Mouse (Mus musculus): ENCODE data around the gene Slc13a3.

DNA sequence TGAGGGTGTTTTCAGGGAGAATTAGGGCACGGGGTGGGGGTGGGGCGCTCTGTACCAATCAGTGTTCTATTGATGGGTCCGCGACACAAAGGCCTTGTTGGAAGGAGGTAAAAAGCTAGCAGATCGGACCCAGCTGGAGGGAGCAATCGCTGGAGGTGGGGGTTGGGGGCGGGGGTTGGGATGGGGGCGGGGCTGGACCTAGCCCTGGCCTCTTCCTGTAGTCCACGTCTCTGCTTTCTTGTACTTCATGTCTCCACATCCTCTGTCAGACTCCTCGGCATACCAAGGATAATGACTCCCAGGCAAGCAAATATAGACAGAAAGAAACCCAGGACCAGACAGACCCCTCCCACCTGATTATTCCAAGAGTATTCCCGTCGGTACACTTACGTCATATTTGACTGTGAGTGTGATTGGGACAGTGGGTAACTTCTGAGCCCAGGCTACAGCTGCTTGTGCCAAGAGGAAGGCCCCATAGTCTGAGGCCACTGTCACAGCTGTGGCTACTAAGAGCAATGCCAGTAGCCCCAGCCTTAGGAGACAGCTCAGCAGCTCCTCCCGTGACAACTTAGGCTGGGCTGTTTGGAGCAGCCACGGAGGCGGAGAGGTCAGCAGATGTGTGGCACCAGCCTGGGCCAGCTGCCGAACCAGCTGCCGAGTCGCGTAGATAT is 76.1 kb downstream of the Slc13a3 start:
- TF ChIP-seq CTCF (IDR thresholded peaks at IDR 0.05) (no peak), EP300 (IDR thresholded peaks at IDR 0.05) (no peak)

Measured in lung, postnatal 0 days (tissue).